Mouse (Mus musculus) naive thymus-derived CD4-positive, alpha-beta T cell, adult 5 months (primary cell): Measurements from ENCODE around the gene Tulp2. TPM values are rescaled to one million over a fixed set of nuclear protein-coding genes. Genes with fewer than 3 reads are reported as not detected.

Experiments
- polyA plus RNA-seq: library from polyadenylated mRNA; unstranded; fragments of 100-300 nt; shearing (Covaris generic); gene quantifications from one replicate; pipeline ENCODE4 v1.2.1, GENCODE M21; 2017

Tulp2 gene
- 6.5 TPM for polyA plus RNA-seq

DNA sequence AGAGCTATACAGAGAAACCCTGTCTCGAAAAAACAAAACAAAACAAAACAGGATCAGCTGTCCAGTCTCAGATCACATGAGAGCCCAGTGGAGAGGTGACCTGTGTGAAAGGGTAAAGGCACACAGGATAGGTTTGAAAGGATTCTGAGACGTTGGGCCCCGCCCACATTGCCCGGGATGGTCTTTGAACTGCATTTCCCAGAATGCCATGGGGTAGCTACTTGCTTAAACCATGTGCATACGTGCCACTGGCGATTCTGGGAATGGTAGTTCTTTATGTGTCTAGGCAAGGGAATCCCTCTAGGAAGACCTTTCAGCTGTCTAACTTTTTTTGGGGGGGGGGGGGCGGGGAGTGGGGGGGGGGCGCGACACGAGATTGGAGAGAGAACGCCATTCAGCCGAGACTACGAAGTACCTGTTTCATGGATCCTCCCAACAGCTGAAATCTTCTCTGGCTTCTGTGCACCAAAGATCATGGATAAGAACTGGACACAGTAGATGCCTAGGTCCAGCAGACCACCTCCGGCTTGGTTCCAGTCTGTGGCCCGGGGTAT is at the start of gene Tulp2:
Gene Tulp2, plus strand, starts transcription at position 504 of the 554 bp plus-strand sequence.

DNA sequence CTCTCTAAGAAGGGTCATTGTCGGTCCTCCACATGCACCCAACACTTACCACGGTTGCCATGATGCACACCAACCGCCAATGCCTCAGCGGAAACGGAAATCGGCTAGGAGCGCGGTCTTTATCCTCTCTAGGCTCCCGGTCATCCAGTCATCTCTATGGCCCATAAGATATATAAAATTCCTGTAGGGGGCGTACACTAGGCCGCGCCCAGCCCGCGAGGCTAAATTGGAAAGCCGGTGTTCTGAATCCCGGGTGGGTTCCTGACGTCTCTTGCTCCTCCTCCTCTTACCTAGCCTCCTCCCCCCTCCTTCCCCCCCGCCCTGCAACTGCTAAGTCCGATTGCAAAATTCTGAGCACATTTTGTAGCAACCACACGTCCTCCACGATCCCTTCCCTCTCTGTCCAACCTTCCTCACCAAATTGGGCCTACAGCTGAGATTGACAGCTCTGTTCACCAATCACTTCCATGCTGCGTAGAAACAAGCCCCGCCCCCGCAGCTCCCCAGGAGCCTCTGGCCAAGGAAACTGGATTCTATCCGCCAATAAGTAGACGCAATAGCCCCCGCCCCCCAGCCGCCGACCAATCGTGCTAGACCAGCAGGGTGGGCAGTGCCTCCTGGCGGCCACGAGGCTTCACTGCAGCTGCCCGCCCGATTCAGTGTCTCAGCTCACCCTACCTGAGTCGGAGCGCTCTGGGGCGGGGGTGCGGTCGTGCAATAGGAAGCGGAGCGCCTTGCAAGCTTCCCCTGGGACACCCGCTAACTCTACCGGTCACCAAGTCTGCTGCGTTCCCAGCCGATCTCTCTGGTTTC is 47.3 kb upstream of the Tulp2 start, which contains the start of gene Gys1:
Gene Gys1, plus strand, starts transcription at position 642 of the 813 bp plus-strand sequence.

DNA sequence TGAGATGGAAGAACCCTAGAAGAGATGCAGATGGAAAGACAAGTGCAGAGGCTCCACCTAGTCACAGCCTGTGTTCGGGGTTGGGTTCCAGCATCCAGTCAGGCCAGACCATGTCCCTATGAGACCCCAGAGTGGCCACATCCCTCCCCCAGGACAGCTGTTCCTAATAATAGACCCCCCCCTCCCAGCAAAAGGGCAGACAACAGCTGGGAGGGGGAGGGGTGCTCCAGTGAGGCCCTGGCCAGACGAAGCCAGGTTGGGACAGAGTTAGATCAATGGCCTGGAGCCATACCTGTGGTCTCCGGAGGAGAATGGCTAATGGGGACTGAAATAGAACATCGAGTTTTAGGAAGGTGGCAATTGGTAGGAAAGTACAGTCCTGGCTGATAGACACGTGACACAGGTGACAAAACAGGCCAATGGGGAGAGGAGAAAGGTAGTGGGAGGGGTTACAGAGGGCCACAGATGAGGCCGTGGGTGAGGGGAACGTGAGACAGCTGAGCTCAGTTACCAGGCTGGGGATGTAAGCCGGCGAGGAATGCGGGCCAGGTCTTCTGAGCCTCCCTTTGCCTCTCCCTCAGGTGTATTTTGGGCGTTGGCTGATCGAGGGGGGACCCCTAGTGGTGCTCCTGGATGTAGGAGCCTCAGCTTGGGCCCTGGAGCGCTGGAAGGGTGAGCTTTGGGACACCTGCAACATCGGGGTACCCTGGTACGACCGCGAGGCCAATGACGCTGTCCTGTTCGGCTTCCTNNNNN is 44.0 kb upstream of the Tulp2 start, which contains the start of gene Ruvbl2:
Gene Ruvbl2, minus strand, starts transcription at position 576 of the 756 bp plus-strand sequence.

DNA sequence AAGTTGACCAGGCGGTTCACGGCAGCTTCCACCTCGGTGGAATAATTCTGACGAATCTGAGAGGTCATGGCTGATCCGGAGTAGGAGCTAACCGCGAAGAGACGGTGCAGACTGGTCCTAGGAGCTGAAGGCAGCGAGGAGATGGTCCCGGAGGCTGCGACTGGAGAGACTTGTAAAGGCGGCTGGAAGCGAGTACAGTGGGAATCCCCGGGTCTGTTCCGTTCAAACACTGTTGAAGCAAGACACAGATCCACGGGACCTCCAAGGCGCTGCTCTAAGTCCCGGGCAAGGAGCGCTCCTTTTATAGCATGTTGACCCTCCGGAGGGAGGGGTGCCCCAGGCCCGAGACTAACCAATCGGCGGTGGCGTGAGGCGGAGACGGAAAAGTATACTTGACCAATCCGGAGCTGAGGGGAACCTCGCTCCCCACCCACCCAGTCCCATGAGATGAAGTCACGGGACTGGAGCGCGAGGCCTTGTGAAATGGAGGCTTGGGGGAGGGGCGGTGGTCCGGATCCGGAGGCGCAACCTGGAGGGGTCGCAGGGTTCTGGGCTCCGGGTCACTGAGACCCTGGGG is 22.0 kb upstream of the Tulp2 start, which contains the start of gene Ftl1:
Gene Ftl1, minus strand, starts transcription at position 321 of the 577 bp plus-strand sequence.

DNA sequence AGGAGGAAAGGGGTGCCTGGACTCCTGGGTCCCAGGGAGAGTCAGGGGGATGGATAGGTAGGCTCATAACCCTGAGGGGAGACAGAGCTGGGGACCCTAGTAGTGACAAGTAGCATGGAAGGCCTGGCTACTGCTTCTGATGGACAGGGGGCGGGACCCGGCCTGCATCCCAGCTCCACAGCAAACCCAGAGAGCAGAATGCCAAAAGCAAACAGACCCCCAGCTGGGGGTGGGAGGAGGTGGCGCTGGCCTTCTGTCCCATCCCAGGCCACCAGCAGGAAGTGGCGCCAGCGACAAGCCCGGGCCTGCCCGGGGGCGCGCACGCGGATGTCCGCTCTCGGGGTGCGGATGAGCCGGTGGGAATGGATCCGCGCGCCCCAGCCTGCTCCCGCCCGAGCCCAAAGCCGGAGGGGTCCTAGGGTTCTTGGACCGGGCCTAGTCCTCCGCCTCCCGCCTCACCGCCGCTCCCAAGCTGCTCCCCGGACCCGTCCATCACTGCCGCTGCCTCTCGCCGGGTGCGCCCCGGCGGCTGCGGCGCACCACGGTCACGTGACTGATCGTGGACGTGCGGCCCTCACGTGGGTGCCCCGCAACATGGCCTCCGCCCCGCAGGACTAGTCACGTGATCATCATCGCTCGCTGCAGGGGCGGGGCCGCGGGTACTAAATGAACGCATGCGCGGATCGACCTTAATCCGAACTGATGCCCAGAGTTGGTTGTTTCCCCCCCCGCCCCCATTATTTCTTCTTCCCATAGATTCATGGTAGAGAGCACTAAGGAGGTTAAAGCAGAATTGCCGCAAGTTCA is 15.2 kb upstream of the Tulp2 start, which contains the start of gene Bax:
Gene Bax, minus strand, starts transcription at position 616 of the 807 bp plus-strand sequence.

DNA sequence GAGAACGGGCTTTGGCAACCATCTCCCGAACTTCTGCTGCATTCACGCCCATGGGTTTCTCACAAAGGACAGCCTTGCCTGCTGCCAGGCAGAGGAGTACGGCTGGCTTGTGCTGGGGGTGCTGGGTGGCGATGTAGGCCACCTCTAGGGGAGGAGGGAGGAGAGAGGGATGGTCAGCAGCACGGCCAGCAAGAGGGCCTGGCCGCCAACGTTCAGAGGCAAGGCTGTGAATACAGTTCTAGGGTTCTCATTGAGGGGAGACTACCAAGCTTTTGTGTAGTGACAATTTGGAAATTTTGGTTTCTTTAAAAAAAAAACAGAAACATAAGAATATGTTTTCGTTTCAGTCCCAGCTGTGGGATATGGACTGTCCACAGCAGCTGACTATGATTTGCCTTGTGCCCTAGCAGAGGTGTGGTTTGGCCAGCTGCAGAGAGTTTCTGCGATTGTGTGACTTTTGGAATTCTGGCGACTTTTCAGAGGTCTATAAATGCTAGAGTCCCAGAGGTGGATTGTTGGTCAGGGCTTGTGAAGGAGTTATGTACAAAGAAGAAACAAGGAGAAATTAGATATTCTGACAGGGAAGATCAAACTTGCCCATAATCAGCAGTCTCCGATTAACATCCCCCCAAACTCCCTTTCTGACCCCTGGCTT is 5.2 kb downstream of the Tulp2 start, which contains the start of gene Gm45808:
Gene Gm45808, minus strand, starts transcription at position 51 of the 655 bp plus-strand sequence.

DNA sequence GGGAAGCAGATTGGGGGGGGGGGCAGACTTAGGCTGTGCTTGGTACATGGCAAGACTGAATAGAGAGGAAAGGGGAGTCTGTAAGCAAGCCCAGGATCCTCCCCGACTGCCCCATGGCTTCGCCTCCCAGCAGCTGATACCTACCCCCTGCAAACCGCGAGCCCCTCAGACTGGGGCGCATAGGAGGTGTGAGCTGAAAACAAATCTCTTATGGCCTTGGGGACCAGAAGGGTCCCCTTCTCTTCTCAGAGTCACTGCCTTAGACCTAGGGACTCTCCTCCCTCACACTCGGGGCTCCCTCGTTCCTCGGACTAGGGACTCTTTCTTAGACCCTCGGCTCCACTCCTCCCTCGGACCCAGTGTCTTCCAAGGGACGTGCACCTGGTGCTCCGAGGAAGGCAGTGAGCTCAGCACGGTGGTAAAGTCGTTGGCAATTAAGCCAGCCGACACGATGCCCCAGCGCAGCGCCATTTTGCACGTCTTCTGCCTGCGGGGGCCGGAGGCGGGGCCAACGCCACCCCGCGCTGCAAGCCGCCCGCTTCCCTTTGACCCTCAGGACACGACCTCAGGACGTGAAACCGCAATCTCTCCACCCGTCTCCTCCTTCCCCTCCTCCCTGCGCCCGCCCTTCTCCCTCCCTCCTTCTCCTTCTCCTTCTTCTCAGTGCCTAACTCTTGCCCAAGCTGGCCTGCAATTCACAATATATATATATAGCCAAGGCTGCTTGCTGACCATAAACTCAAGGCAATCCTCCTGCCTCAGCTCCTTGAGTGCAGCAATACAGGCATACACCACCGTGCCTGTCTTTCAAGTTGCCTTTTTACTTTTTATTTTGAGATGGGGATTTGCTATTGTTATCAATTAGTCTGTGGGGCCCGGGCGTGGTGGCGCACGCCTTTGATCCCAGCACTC is 6.9 kb downstream of the Tulp2 start, which contains the start of gene Dhdh:
Gene Dhdh, minus strand, starts transcription at position 513 of the 912 bp plus-strand sequence.

DNA sequence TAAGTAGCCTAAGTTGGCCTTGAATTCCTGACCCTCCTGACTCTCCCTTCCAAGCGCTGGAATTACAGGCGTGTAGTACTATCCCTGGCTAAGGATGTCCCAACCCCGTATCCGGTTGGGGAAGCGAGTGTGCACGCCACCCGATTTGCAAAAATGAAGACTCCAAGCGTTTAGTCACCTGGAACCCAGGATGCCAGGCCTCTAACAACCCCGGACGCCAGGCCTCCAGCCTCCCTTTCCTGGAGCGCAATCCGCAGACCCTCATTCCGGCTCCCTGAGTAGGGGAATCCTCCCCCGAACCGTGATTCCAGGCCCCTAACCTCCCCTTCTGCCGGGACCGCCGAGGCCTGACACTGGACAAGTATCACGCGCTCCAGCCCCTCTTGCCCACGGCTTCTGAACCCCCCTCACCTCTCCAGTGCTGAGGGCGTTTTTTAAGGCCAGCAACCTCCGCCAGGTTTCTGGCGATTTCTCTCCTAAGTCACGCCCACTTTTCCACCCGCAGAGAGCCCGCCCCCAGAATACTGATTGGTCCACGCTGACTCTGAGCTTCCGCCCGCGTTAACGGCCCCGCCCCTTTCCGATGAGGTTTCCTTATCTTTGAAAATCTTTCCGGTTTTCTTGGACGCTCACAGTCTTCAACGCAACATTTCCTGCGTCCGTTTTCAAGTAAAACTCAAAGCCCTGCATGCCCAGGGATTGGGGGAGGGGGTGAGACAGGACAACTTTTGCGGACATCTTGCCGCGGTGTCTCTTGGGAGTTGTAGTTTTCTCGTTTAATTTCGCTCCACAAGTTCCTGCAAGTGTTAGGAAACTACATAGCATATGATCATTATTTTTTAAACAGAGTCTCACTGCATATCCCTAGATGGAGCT is 28.5 kb downstream of the Tulp2 start, which contains the start of gene Nucb1:
Gene Nucb1, minus strand, starts transcription at position 495 of the 876 bp plus-strand sequence.

DNA sequence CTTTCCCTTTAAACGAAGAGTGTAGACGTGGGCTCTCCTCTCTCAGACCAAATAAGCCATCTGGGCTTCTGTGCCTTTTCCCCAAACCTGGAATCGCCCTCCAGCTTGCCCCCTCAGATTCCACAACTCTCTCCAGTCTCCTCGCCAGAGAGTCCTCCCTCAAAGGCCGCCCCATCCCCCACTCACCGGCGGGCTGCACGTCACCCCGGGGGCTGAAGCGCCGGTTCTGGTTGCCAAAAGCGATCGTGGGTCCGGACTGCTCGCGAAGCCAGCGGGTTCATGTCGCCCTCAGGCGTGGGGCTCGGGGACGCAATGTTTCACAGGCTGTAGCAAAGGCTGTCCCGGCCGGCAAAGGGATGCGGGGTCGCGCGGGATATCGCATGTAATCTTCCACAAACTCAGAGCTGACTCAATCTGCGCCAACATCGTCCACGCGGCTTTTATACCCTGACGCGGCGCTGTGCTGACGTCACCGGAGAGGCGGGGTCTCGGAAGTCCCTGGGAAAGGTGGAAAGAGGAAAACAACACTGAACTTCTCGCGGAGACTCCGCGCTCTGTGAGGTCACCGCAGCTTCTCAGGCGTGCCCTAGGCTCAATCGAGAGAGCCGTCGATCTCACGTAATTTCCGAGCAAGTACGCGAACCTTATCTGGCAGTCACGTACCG is 44.3 kb downstream of the Tulp2 start, which contains the start of the genes Ppp1r15a and Plekha4:
Gene Ppp1r15a, minus strand, starts transcription at position 460 of the 665 bp plus-strand sequence.
Gene Plekha4, plus strand, starts transcription at position 522 of the 665 bp plus-strand sequence.

DNA sequence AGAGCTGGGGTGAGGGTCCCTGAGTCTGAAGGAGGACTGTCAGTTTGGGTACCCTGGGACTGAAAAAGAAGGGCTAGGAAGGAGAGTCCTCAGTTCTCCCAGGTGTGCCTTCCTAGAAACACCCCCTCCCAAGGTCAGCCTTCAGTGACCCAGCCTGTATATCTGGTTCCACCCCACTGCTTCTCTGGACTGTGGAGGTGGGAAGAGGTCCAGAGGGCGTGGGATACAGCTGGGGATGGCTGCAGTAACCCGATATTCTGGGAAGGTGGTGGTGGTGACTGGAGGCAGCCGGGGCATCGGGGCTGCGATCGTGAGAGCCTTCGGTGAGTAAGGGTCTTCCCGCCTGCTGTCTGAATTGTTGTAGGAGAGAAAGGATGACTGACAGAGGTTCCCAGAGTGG is 73.1 kb downstream of the Tulp2 start, which contains the start of gene Hsd17b14:
Gene Hsd17b14, plus strand, starts transcription at position 150 of the 400 bp plus-strand sequence.

DNA sequence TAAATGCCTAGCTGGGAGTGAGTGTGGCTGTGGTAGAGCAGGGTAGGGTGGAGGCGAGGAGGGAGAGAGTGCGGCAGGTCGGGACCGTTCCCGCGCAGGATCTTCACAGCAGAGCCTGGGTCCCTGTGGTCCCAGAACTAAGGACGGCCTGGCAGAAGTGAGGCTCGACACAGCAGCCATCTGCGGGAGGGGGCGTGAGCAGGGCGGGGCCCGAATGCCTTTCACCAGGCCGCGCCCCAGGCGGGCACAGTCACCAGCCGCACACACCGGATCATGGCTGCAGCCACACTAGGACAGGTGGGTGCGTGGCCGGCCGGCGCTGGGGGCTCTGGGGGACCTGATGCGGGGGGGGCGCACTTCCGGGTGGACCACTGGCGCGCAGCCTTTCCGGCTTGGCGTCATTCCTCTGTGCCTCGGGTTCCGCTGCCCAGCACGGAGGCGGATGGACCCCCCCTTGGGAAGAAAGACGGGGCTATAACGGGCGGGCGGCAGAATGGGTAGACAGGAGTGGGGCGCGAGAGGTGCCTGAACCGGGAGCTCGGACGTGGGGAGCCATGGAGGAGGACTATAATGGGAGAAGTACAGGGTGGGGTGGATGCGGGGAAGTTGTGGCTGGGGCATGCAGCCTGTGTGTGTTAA is 88.5 kb downstream of the Tulp2 start, which contains the start of gene Bcat2:
Gene Bcat2, plus strand, starts transcription at position 51 of the 639 bp plus-strand sequence.

Other genes with a start within 250 kb of the Tulp2 start
- 402 TPM for gene Cd37, start 242.8 kb upstream of the Tulp2 start, polyA plus RNA-seq
- gene Slc6a16, start 240.8 kb upstream of the Tulp2 start, polyA plus RNA-seq = not detected
- gene Slc6a21, start 204.4 kb upstream of the Tulp2 start, polyA plus RNA-seq = not detected
- 8.0 TPM for gene Trpm4, start 148.1 kb upstream of the Tulp2 start, polyA plus RNA-seq
- gene Hrc, start 146.6 kb upstream of the Tulp2 start, polyA plus RNA-seq = not detected
- not detected for gene Ppfia3, start 114.9 kb upstream of the Tulp2 start, polyA plus RNA-seq
- gene Lin7b, start 111.3 kb upstream of the Tulp2 start, polyA plus RNA-seq = not detected
- 236 TPM for gene Snrnp70, start 86.1 kb upstream of the Tulp2 start, polyA plus RNA-seq
- not detected for gene Kcna7, start 76.2 kb upstream of the Tulp2 start, polyA plus RNA-seq
- gene Ntf5, start 68.2 kb upstream of the Tulp2 start, polyA plus RNA-seq = not detected
- gene Lhb, start 61.1 kb upstream of the Tulp2 start, polyA plus RNA-seq = not detected
- 8.8 TPM for gene Gys1, start 47.0 kb upstream of the Tulp2 start, polyA plus RNA-seq
- gene Ruvbl2, start 43.8 kb upstream of the Tulp2 start, polyA plus RNA-seq = 33.7 TPM
- gene Ftl1, start 22.0 kb upstream of the Tulp2 start, polyA plus RNA-seq = 2,872 TPM
- 198 TPM for gene Bax, start 15.0 kb upstream of the Tulp2 start, polyA plus RNA-seq
- gene Gm45808, start 4.9 kb downstream of the Tulp2 start, polyA plus RNA-seq = not detected
- gene Dhdh, start 6.9 kb downstream of the Tulp2 start, polyA plus RNA-seq = 0.16 TPM
- 133 TPM for gene Nucb1, start 28.5 kb downstream of the Tulp2 start, polyA plus RNA-seq
- 587 TPM for gene Ppp1r15a, start 44.4 kb downstream of the Tulp2 start, polyA plus RNA-seq
- 1.0 TPM for gene Plekha4, start 44.5 kb downstream of the Tulp2 start, polyA plus RNA-seq
- gene Hsd17b14, start 73.0 kb downstream of the Tulp2 start, polyA plus RNA-seq = 0.66 TPM
- 123 TPM for gene Bcat2, start 88.3 kb downstream of the Tulp2 start, polyA plus RNA-seq
- not detected for gene Fgf21, start 133.6 kb downstream of the Tulp2 start, polyA plus RNA-seq
- not detected for gene Fut1, start 135.4 kb downstream of the Tulp2 start, polyA plus RNA-seq
- gene Izumo1, start 139.9 kb downstream of the Tulp2 start, polyA plus RNA-seq = not detected
- 0.41 TPM for gene Rasip1, start 145.6 kb downstream of the Tulp2 start, polyA plus RNA-seq
- not detected for gene Mamstr, start 158.1 kb downstream of the Tulp2 start, polyA plus RNA-seq
- not detected for gene Fut2, start 184.5 kb downstream of the Tulp2 start, polyA plus RNA-seq
- 0.26 TPM for gene Ntn5, start 202.1 kb downstream of the Tulp2 start, polyA plus RNA-seq
- gene Sec1, start 212.5 kb downstream of the Tulp2 start, polyA plus RNA-seq = 0.16 TPM
- gene Car11, start 218.0 kb downstream of the Tulp2 start, polyA plus RNA-seq = 4.5 TPM
- 15.3 TPM for gene Dbp, start 223.2 kb downstream of the Tulp2 start, polyA plus RNA-seq
- gene Rpl18, start 233.6 kb downstream of the Tulp2 start, polyA plus RNA-seq = 1,856 TPM
- 19.2 TPM for gene Sphk2, start 236.1 kb downstream of the Tulp2 start, polyA plus RNA-seq
- 0.36 TPM for gene Fam83e, start 239.3 kb downstream of the Tulp2 start, polyA plus RNA-seq
- not detected for gene Spaca4, start 243.9 kb downstream of the Tulp2 start, polyA plus RNA-seq